Mouse (Mus musculus) kidney, adult 9 months (tissue): ENCODE results near the gene Gdpd5.
"Not testable (repeated sequence)": the region's sequence is repeated elsewhere in the genome, so short reads cannot be mapped to it uniquely, and the experiment has no call there.

Experiments used
- DNase-seq: peaks from one replicate; pipeline ENCODE4 v3.0.0; 2022

Gene Gdpd5

GRCm38 (mm10) chr7:99483271-99483923 is 102.2 kb downstream of the Gdpd5 start, which contains the start of gene Rps3:
TSS of gene Rps3 (minus strand) at chr7:99483738.
- peak; percentile 98 for DNase-seq

GRCm38 (mm10) chr7:99483924-99484319 is 102.7 kb downstream of the Gdpd5 start:
- DNase-seq, result no peak

- DNase-seq, result no peak
Observed at GRCm38 (mm10) chr7:99484679-99485078, 103.5 kb downstream of the Gdpd5 start.

- DNase-seq, result no peak
Observed at GRCm38 (mm10) chr7:99489708-99490107, 108.5 kb downstream of the Gdpd5 start.

GRCm38 (mm10) chr7:99499128-99499527 is 117.9 kb downstream of the Gdpd5 start:
- no peak for DNase-seq

- peak; percentile 84 for DNase-seq
Observed at GRCm38 (mm10) chr7:99500201-99500600, 119.0 kb downstream of the Gdpd5 start.

- no peak for DNase-seq
Observed at GRCm38 (mm10) chr7:99500655-99501054, 119.4 kb downstream of the Gdpd5 start.

- no peak for DNase-seq
Observed at GRCm38 (mm10) chr7:99501148-99501547, 119.9 kb downstream of the Gdpd5 start.

GRCm38 (mm10) chr7:99504556-99504955 is 123.3 kb downstream of the Gdpd5 start:
- DNase-seq, result peak; percentile 58

- not testable (repeated sequence) for DNase-seq
Observed at GRCm38 (mm10) chr7:99508187-99508586, 127.0 kb downstream of the Gdpd5 start.

- DNase-seq, result peak; percentile 55
Observed at GRCm38 (mm10) chr7:99510087-99510501, 128.9 kb downstream of the Gdpd5 start.
